Mouse (Mus musculus) heart, embryonic 14.5 days (tissue): ENCODE measurements around the gene Cd2ap. TPM values are rescaled to one million over a fixed set of nuclear protein-coding genes. Genes with fewer than 3 reads are reported as not detected.

Experiments used
- ATAC-seq: fragments of 200-750 bp; cut with Nextera tagmentation; 2 replicates; pipeline ENCODE4 v1.8.0; 2017; ENCODE audit warnings: low read depth, moderate TSS enrichment; ENCODE audit not compliant: insufficient number of reproducible peaks, insufficient read depth, low FRiP score
- H3K27ac ChIP-seq, 2 experiments: fragments of 200-500 bp in 1 of 2; fragments of 300-500 bp in 1 of 2; sonication (generic) in 1 of 2; replicated peaks in 1 of 2; 2 replicates each; pipeline ENCODE4 v1.5.1; 2012 to 2014; ENCODE audit warnings: low read depth in 2 of 2, low read length in 2 of 2, control low read depth in 1 of 2, mild to moderate bottlenecking in 1 of 2, mixed read lengths in 1 of 2; ENCODE audit not compliant: control insufficient read depth in 1 of 2, insufficient read depth in 1 of 2
- H3K27me3 ChIP-seq: fragments of 300-500 bp; sonication (generic); 2 replicates; pipeline ENCODE4 v1.6.1; 2014; ENCODE audit warnings: mild to moderate bottlenecking, low read length, control low read depth; ENCODE audit not compliant: control insufficient read depth, insufficient read depth
- H3K36me3 ChIP-seq: fragments of 300-500 bp; sonication (generic); 2 replicates; pipeline ENCODE4 v1.6.1; 2014; ENCODE audit warnings: mild to moderate bottlenecking, control low read depth, low read length, mixed read lengths; ENCODE audit not compliant: control insufficient read depth, insufficient read depth
- H3K4me1 ChIP-seq, 2 experiments: fragments of 200-500 bp in 1 of 2; fragments of 300-500 bp in 1 of 2; sonication (generic) in 1 of 2; 2 replicates each; pipeline ENCODE4 v1.6.1; 2012 to 2014; ENCODE audit warnings: low read length in 2 of 2, control low read depth in 1 of 2, mixed read lengths in 1 of 2; ENCODE audit not compliant: control insufficient read depth in 2 of 2, insufficient read depth in 2 of 2
- H3K4me2 ChIP-seq: fragments of 300-500 bp; sonication (generic); 2 replicates; pipeline ENCODE4 v1.6.1; 2014; ENCODE audit warnings: mild to moderate bottlenecking, low read length
- H3K4me3 ChIP-seq, 2 experiments: fragments of 200-500 bp in 1 of 2; fragments of 300-500 bp in 1 of 2; sonication (generic) in 1 of 2; 2 replicates each; pipeline ENCODE4 v1.5.1; 2012 to 2014; ENCODE audit warnings: low read length in 2 of 2, mild to moderate bottlenecking in 2 of 2, control low read depth in 1 of 2, low read depth in 1 of 2, moderate library complexity in 1 of 2; ENCODE audit not compliant: control insufficient read depth in 1 of 2, insufficient read depth in 1 of 2
- H3K9ac ChIP-seq: fragments of 300-500 bp; sonication (generic); 2 replicates; pipeline ENCODE4 v1.6.1; 2014; ENCODE audit warnings: mild to moderate bottlenecking, low read length
- H3K9me3 ChIP-seq: fragments of 300-500 bp; sonication (generic); 2 replicates; pipeline ENCODE4 v1.6.1; 2016; ENCODE audit warnings: low read length, control low read depth; ENCODE audit not compliant: control insufficient read depth
- WGBS: fragments of 180-500 bp; shearing (Covaris S2); extraction: QIAGEN DNeasy Blood & Tissue Kit; methylation state at CpG from one replicate; pipeline ENCODE4 v1.1.7; 2014; 5-methylcytosine and 5-hydroxymethylcytosine counted together
- polyA plus RNA-seq: library from polyadenylated mRNA; unstranded; fragments of >200 nt; fragmentation: Nextera tagmentation; extraction: Ambion mirVana; gene quantifications from 2 replicates; pipeline ENCODE4 v1.2.1, GENCODE M21; 2014

Gene Cd2ap
- polyA plus RNA-seq, 1 experiment from 2014 or later, result 26.1 TPM

DNA sequence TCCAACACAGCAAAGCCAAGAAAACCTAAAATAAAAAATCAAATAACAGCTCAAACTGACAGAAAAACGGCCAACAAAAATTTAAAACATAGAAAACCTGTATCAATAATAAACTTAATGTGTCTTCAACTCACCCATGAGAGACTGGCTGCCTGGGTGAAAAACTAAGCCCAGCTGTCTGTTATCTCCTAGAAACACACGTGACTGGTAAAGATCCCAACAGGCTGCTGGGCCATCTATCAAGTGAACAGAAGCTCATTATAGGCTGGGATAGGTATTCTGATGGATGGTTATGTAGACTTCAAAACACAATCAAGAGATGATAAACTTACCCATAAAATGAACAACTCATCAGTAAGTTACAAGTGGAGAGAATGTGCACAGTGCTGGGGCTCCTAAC, 86.7 kb downstream of the Cd2ap start:
- no peaks in the 10 kb centered on the region for H3K27me3 ChIP-seq
- no peaks in the 10 kb centered on the region for H3K9me3 ChIP-seq
- H3K27ac ChIP-seq, result no peak overlapping the region
- no peak for ATAC-seq
- H3K36me3 ChIP-seq, result peaks cover 16% of the 10 kb centered on the region
- H3K9ac ChIP-seq, result no peak overlapping the region
- H3K4me1 ChIP-seq, result peaks cover 3 to 18% of the 10 kb centered on the region in 2 experiments
- H3K4me2 ChIP-seq, result no peak overlapping the region
- no peak overlapping the region for H3K4me3 ChIP-seq
- 53% methylated on average over 2 of the region's 2 CpGs for WGBS

DNA sequence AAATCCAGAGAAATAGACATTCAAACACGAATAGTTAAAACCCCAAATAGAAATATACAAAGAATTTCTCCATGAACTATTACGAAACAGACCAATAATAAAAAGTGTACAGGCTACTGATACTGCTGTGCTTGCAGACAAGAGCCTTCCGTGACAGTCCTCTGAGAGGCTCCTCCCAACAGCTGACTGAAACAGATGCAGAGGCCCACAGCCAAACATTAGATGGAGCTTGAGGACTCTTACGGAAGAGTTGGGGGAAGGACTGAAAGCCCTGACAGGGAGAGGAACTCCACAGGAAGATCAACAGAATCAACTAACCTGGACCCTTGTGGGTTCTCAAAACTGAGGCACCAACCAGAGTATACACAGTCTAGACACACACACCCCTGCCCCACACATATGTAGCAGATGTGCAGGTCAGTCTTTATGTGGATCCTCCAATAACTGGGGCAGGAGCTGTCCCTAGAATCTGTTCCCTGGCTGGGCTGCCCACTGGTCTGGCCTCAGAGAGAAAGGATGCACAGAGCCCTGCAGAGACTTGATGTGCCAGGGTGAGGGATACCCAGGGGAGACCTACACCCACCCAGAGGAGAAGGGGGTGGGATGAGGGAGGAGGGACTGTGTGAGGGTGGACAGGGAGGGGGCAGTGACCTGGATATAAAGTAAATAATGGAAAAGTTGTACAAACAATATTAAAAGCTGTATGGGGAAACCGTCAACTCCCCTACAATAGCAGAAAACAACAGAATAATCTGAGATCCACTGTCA, 87.6 kb downstream of the Cd2ap start:
- no peaks in the 10 kb centered on the region for H3K27me3 ChIP-seq
- 70% methylated on average over 5 of the region's 5 CpGs for WGBS
- no peak overlapping the region for H3K27ac ChIP-seq
- H3K9me3 ChIP-seq, result no peaks in the 10 kb centered on the region
- no peak overlapping the region for H3K4me3 ChIP-seq
- peaks cover 11% of the 10 kb centered on the region for H3K36me3 ChIP-seq
- H3K4me1 ChIP-seq, result peaks cover 3 to 18% of the 10 kb centered on the region in 2 experiments
- no peak overlapping the region for H3K4me2 ChIP-seq
- no peak overlapping the region for H3K9ac ChIP-seq
- ATAC-seq, result peak; percentile 35

DNA sequence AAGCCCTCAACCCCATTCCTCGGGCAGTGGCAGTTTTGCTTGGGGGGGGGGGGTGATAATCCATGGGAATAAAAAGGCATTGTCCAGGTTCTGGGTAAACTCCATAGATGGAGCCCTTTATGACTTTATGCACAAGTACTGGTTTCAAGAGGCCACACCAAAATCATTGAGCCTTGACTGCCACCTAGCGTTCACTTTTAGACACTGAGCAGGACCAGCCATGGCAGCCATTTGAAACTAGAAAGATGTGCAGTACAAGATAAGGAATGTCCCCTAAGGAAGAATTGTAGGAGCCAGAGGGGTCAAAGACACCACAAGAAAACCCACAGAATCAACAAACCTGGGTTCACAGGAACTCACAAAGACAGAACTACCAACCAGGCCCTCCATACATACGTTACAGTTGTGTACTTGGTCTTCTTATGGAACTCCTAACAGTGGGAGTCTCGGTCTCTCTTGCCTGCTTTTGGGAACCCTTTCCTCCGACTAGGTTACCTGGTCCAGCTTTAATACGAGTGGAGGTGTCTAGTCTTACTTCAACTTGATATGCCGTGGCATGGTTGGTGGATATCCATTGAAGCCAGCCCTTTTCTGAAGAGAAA, 94.2 kb downstream of the Cd2ap start:
- Histone ChIP-seq H3K9me3 (no peaks in the 10 kb centered on the region), H3K27ac (no peak overlapping the region), H3K4me3 (no peak overlapping the region), H3K27me3 (no peaks in the 10 kb centered on the region), H3K4me2 (no peak overlapping the region), H3K4me1 (no peaks in the 10 kb centered on the region), H3K36me3 (no peaks in the 10 kb centered on the region), H3K9ac (no peak overlapping the region)
- WGBS, result 51% methylated on average over 7 of the region's 7 CpGs
- ATAC-seq, result no peak

DNA sequence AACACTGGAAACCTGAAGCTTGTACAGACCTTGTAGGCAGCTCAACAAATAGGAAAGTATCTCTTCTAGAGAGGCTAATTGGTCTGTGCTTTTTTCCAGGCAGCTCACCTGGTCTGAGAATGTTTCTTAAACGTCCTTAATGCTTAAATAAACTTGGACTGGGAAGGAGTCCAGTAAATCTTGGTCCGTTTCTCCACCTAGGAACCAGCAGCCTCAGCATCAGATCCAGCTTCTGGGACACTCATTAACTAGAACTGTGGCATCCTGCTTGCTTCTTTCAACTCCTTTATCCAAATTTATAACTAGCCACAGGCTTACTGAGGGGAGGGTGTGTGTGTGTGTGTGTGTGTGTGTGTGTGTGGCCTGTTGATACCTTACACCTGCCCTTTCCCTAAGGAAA, 122.7 kb downstream of the Cd2ap start:
- H3K27ac ChIP-seq, result no peak overlapping the region
- no peaks in the 10 kb centered on the region for H3K9me3 ChIP-seq
- ATAC-seq, result no peak
- H3K27me3 ChIP-seq, result no peaks in the 10 kb centered on the region
- no peaks in the 10 kb centered on the region for H3K4me1 ChIP-seq
- no peak overlapping the region for H3K9ac ChIP-seq
- H3K36me3 ChIP-seq, result no peaks in the 10 kb centered on the region
- WGBS, result 53% methylated on average over 2 of the region's 2 CpGs
- H3K4me3 ChIP-seq, result no peak overlapping the region
- H3K4me2 ChIP-seq, result no peak overlapping the region

DNA sequence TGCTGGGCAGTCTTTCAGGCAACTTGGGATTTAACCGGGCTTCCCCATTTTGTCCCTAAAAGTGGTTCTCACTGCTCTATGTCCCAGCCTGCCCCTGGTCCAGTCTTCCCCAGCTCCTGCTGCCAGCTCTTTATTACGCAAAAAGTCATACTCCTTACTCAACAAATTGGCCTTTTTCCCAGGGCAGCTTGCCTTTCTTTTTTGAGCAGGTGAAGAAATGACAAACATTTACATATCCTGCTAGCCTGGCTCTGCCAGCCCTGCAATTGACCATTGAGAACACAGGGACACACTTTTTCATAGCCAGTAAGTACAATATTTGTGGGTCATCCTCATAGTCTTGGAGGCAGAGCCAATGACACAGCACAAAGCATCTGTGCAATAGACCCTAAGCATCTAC, 124.3 kb downstream of the Cd2ap start:
- Histone ChIP-seq H3K9ac (no peak overlapping the region), H3K4me3 (no peak overlapping the region), H3K9me3 (no peaks in the 10 kb centered on the region), H3K4me2 (no peak overlapping the region), H3K36me3 (no peaks in the 10 kb centered on the region), H3K4me1 (no peaks in the 10 kb centered on the region), H3K27ac (no peak overlapping the region), H3K27me3 (no peaks in the 10 kb centered on the region)
- WGBS, result 90% methylated on average over 2 of the region's 2 CpGs
- ATAC-seq, result no peak

DNA sequence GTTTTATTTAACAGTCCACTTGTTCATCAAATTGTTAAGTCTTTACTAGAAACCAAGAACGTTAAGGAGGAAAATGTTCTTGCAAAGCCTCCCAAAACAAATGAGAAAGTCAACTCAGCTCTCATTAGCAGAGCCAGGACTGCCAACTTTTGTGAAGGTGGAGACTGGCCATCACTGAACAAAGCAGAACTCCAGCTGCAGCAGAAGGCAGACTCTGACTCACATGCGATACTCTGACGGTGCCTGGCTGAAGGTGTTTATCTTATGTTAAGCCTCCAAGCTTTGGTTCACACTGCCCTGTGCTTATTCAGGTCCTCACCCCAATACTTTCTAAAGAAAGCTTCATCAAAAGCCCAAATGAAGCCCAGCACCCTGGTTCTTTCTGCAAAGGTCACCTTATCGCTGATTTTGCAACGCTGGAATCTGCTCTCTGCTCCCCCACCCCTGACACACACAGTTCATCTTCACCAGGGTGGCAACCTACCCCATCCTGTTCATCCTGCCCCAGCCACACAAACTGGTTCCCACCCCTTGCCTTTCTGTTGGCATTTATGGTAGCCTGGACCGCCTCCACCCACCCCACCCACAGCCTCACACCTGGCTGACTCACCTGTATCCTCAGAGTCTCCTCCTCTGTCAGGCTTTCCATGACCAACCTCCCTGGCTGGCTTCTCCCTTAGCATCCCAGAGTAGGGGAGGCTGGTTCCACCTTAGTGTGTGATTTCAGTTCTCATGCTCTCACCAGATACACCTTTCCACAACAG, 130.6 kb downstream of the Cd2ap start:
- H3K4me2 ChIP-seq, result no peak overlapping the region
- 62% methylated on average over 6 of the region's 6 CpGs for WGBS

More for the DNA sequence above, 130.6 kb downstream of the Cd2ap start:
- Histone ChIP-seq H3K9me3 (no peaks in the 10 kb centered on the region), H3K27me3 (no peaks in the 10 kb centered on the region), H3K27ac (no peak overlapping the region), H3K4me3 (no peak overlapping the region), H3K9ac (no peak overlapping the region), H3K4me1 (peaks cover 3 to 9% of the 10 kb centered on the region in 2 experiments; a peak in 3 of 4 replicates), H3K36me3 (no peaks in the 10 kb centered on the region)
- ATAC-seq, result no peak
